Mouse (Mus musculus) retina, adult 2 months (tissue): ENCODE results near the gene Duoxa2.

ENCODE experiments used
- DNase-seq: peaks from one replicate; pipeline ENCODE4 v3.0.0-alpha.2; 2012; ENCODE audit warnings: low read depth, low spot score

Duoxa2 gene

GRCm38 (mm10) chr2:122298596-122299490, at the start of gene Duoxa2:
Gene Duoxa2 (plus strand): TSS chr2:122298900.
- no peak for DNase-seq

GRCm38 (mm10) chr2:122255997-122256396, 42.7 kb upstream of the Duoxa2 start:
- no peak for DNase-seq

GRCm38 (mm10) chr2:122260729-122261128, 38.0 kb upstream of the Duoxa2 start:
- DNase-seq: no peak

GRCm38 (mm10) chr2:122264690-122265089, 34.0 kb upstream of the Duoxa2 start:
- no peak for DNase-seq

GRCm38 (mm10) chr2:122266407-122267193, 32.1 kb upstream of the Duoxa2 start:
- no peak for DNase-seq

GRCm38 (mm10) chr2:122278769-122279168, 19.9 kb upstream of the Duoxa2 start:
- DNase-seq: no peak

- DNase-seq: no peak
Observed at GRCm38 (mm10) chr2:122284091-122284490, 14.6 kb upstream of the Duoxa2 start.

- DNase-seq: no peak
Observed at GRCm38 (mm10) chr2:122286137-122286536, 12.6 kb upstream of the Duoxa2 start.

- no peak for DNase-seq
Observed at GRCm38 (mm10) chr2:122294916-122295315, 3.8 kb upstream of the Duoxa2 start.

- DNase-seq: no peak
Observed at GRCm38 (mm10) chr2:122297271-122298095, 1.2 kb upstream of the Duoxa2 start.

- DNase-seq: no peak
Observed at GRCm38 (mm10) chr2:122298096-122298499, 602 bp upstream of the Duoxa2 start, which contains the start of gene Duox2. Gene Duox2 (minus strand): TSS chr2:122298449.

- DNase-seq: no peak
Observed at GRCm38 (mm10) chr2:122299911-122300655, 1.4 kb downstream of the Duoxa2 start.

- DNase-seq: no peak
Observed at GRCm38 (mm10) chr2:122300656-122301020, 1.9 kb downstream of the Duoxa2 start.

GRCm38 (mm10) chr2:122301081-122301920, 2.6 kb downstream of the Duoxa2 start:
- no peak for DNase-seq

GRCm38 (mm10) chr2:122301921-122302573, 3.3 kb downstream of the Duoxa2 start:
- DNase-seq: no peak

GRCm38 (mm10) chr2:122302574-122303241, 4.0 kb downstream of the Duoxa2 start:
- peak; percentile 37 for DNase-seq

- no peak for DNase-seq
Observed at GRCm38 (mm10) chr2:122304544-122304943, 5.8 kb downstream of the Duoxa2 start.

- DNase-seq: no peak
Observed at GRCm38 (mm10) chr2:122305097-122305892, 6.6 kb downstream of the Duoxa2 start.
